Mouse (Mus musculus) heart, embryonic 11.5 days (tissue): ENCODE results near the gene 1700029P11Rik. TPM values are rescaled to one million over a fixed set of nuclear protein-coding genes. Genes with fewer than 3 reads are reported as not detected.
A peak's percentile ranks its signal among the peaks of the same experiment; 100 is the strongest.

ENCODE experiments used
- ATAC-seq: fragments of 200-750 bp; cut with Nextera tagmentation; replicated peaks from 2 replicates; pipeline ENCODE4 v1.8.0; 2017; ENCODE audit warnings: moderate library complexity; ENCODE audit not compliant: insufficient number of reproducible peaks, low FRiP score, low TSS enrichment
- H3K27ac ChIP-seq: fragments of 300-500 bp; sonication (generic); 2 replicates; pipeline ENCODE4 v1.5.1; 2014; ENCODE audit warnings: mild to moderate bottlenecking, low read depth, low read length
- H3K27me3 ChIP-seq: fragments of 300-500 bp; sonication (generic); 2 replicates; pipeline ENCODE4 v1.6.1; 2014; ENCODE audit warnings: mild to moderate bottlenecking, low read length, mixed read lengths; ENCODE audit not compliant: control insufficient read depth, insufficient read depth
- H3K36me3 ChIP-seq: fragments of 300-500 bp; sonication (generic); 2 replicates; pipeline ENCODE4 v1.6.1; 2014; ENCODE audit warnings: mild to moderate bottlenecking, low read length, moderate library complexity, mixed read lengths; ENCODE audit not compliant: control insufficient read depth, insufficient read depth
- H3K4me1 ChIP-seq: fragments of 300-500 bp; sonication (generic); 2 replicates; pipeline ENCODE4 v1.6.1; 2014; ENCODE audit warnings: low read length; ENCODE audit not compliant: control insufficient read depth, insufficient read depth
- H3K4me2 ChIP-seq: fragments of 300-500 bp; sonication (generic); 2 replicates; pipeline ENCODE4 v1.6.1; 2014; ENCODE audit warnings: mild to moderate bottlenecking, moderate library complexity
- H3K4me3 ChIP-seq: fragments of 300-500 bp; sonication (generic); 2 replicates; pipeline ENCODE4 v1.5.1; 2014; ENCODE audit warnings: low read depth, low read length
- H3K9ac ChIP-seq: fragments of 300-500 bp; sonication (generic); 2 replicates; pipeline ENCODE4 v1.6.1; 2014; ENCODE audit warnings: mild to moderate bottlenecking, low read depth, low read length, moderate library complexity
- H3K9me3 ChIP-seq: fragments of 300-500 bp; sonication (generic); replicated peaks from 2 replicates; pipeline ENCODE4 v1.6.1; 2016; ENCODE audit warnings: low read length; ENCODE audit not compliant: control insufficient read depth
- WGBS: fragments of 180-500 bp; shearing (Covaris S2); extraction: QIAGEN DNeasy Blood & Tissue Kit; methylation state at CpG from one replicate; pipeline ENCODE4 v1.1.7; 2014; ENCODE audit not compliant: insufficient replicate concordance; 5-methylcytosine and 5-hydroxymethylcytosine counted together
- polyA plus RNA-seq: library from polyadenylated mRNA; unstranded; fragments of >200 nt; fragmentation: Nextera tagmentation; extraction: Ambion mirVana; gene quantifications from 2 replicates; pipeline ENCODE4 v1.2.1, GENCODE M21; 2014

Gene 1700029P11Rik
- polyA plus RNA-seq = not detected in 2 replicates

GRCm38 (mm10) chr15:81980321-81980720 lies at the start of gene 1700029P11Rik:
Gene 1700029P11Rik, plus strand, starts transcription at chr15:81980540.
- 88% methylated on average over 23 of the region's 23 CpGs for WGBS
- H3K4me3 ChIP-seq = no peak within 1 kb of the TSS
- no peaks in the 10 kb centered on the region for H3K4me1 ChIP-seq
- H3K27ac ChIP-seq = no peak within 1 kb of the TSS
- no peak within 1 kb of the TSS for H3K4me2 ChIP-seq
- no peak for ATAC-seq
- H3K27me3 ChIP-seq = no peaks in the 10 kb centered on the region
- no peak within 1 kb of the TSS for H3K9ac ChIP-seq
- no peaks in the 10 kb centered on the region for H3K9me3 ChIP-seq
- no peaks in the 10 kb centered on the region for H3K36me3 ChIP-seq

DNA sequence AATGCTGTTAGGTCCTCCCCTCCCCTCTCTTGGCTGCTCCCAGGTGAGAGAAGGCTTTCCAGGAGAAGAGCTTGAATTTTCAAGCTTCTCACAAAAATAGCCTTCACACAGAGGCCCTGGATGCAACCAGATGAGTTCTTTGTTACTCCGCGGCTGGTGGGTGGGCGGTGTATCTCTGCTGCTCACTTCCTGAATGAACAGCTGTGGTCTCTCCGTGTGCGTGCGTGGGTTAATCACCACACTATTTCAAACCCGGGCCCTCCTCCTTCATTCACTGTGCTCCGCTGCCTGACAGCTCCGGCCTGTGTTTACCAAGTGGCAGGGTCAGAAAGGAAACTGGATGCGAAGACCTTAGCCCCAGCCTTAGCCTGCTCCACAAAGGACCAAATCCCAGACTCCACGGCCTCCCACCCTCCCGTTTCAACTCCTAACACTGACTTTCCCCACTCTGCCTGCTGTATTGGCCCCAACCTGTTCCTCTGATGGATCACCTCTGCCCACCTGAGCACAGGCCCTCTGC lies 47.3 kb upstream of the 1700029P11Rik start:
- WGBS = 43% methylated on average over 12 of the region's 12 CpGs
- no peaks in the 10 kb centered on the region for H3K9me3 ChIP-seq
- no peak overlapping the region for H3K9ac ChIP-seq
- no peak overlapping the region for H3K27ac ChIP-seq
- peaks cover 3% of the 10 kb centered on the region for H3K27me3 ChIP-seq
- peaks cover 12% of the 10 kb centered on the region; the same call in 1 of the 2 replicates for H3K4me1 ChIP-seq
- ATAC-seq = no peak
- no peak overlapping the region for H3K4me2 ChIP-seq
- H3K4me3 ChIP-seq = no peak overlapping the region
- no peaks in the 10 kb centered on the region for H3K36me3 ChIP-seq

DNA sequence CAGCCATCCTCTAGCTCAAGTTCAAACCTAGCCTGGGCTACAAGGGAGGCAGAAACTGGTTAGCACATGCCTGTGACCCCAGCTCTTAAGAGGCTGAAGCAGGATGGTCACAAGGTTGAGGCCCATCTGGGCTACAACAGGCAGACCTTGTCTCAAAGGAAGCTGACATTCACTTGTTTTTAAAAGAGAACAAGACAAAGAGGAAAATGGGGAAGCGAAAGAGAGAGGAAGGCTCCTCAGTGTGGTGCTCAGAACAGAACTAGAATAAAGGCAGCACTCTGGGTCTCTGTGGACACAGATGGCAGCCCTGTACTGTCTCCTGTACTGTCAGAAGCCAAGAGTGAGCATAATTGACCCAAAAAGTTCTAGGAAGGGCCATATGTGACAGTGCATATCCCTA lies 46.4 kb upstream of the 1700029P11Rik start:
- H3K9me3 ChIP-seq = no peaks in the 10 kb centered on the region
- H3K4me3 ChIP-seq = no peak overlapping the region
- H3K27ac ChIP-seq = no peak overlapping the region
- whole genome bisulfite sequencing = 81% methylated on average over 1 of the region's 1 CpGs
- no peaks in the 10 kb centered on the region for H3K36me3 ChIP-seq
- no peak for ATAC-seq
- H3K4me1 ChIP-seq = peaks cover 12% of the 10 kb centered on the region; the same call in 1 of the 2 replicates
- H3K4me2 ChIP-seq = no peak overlapping the region
- peaks cover 3% of the 10 kb centered on the region for H3K27me3 ChIP-seq
- H3K9ac ChIP-seq = no peak overlapping the region

- ATAC-seq = no peak
- Histone ChIP-seq H3K4me1 (peaks cover 12% of the 10 kb centered on the region; the same call in 1 of the 2 replicates), H3K4me3 (peak overlapping the region; percentile 46), H3K9me3 (no peaks in the 10 kb centered on the region), H3K4me2 (peak overlapping the region; percentile 67), H3K9ac (no peak overlapping the region), H3K27me3 (peaks cover 3% of the 10 kb centered on the region), H3K36me3 (no peaks in the 10 kb centered on the region), H3K27ac (peak overlapping the region; percentile 57; the same call in 1 of the 2 replicates)
- 54% methylated on average over 7 of the region's 7 CpGs for WGBS
Measured at GRCm38 (mm10) chr15:81935869-81936637, 44.3 kb upstream of the 1700029P11Rik start.

GRCm38 (mm10) chr15:81936679-81937078 lies 43.7 kb upstream of the 1700029P11Rik start, which contains the start of gene Csdc2:
Gene Csdc2, plus strand, starts transcription at chr15:81936759.
- Histone ChIP-seq H3K36me3 (no peaks in the 10 kb centered on the region), H3K27ac (peak within 1 kb of the TSS; percentile 57), H3K4me3 (peak within 1 kb of the TSS; percentile 46), H3K27me3 (peaks cover 3% of the 10 kb centered on the region), H3K9me3 (no peaks in the 10 kb centered on the region), H3K9ac (peak within 1 kb of the TSS; percentile 61), H3K4me1 (peaks cover 12% of the 10 kb centered on the region; the same call in 1 of the 2 replicates), H3K4me2 (peak within 1 kb of the TSS; percentile 67)
- WGBS = 2% methylated on average over 12 of the region's 12 CpGs
- ATAC-seq = no peak; the same call in 1 of the 2 replicates

DNA sequence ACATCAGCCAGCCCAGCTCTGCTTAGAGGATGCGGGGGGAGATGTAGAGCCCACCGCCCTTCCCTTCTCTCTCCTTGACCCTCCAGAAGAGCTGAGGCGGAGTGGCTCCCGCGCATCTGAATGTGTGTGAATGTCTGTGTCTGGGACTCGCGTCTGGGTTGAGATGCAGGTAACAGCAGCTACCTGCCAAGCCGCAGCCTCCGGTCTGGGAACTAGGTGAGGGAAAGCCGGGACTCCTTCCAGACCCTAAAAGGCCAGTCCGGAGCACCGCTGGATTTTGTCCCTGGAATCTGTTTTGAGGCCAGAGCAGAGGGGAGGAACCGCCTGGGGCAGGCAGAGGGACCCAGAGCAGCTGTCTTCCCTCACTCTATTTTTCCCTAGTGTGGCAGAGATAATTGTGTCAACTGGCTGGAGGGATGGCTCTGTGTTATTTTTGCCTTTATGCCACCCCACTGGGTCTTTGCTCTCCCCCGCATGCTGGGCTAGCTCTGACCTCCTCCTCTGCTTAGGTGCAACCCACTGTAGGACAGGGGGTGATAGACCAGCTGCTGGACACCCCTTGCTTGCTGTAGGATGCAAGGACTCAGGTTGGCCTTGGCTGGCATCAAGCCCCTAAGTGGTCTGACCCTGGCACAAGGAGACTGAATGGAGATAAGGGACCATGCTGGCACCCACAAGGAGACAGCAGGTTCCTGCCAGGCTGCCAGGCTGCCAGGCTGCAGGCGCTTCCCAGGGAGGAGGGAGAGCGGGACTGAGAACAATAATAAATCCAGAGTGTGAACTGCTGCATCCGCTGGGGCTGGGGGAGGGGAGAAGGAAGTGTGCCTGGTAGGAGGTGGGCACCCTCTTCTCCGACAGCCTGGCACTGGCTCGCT lies 43.0 kb upstream of the 1700029P11Rik start:
- Histone ChIP-seq H3K4me3 (peak overlapping the region; percentile 46), H3K27me3 (peaks cover 3% of the 10 kb centered on the region), H3K9ac (peak overlapping the region; percentile 61), H3K4me2 (peak overlapping the region; percentile 67), H3K9me3 (no peaks in the 10 kb centered on the region), H3K36me3 (no peaks in the 10 kb centered on the region), H3K27ac (peak overlapping the region; percentile 4; the same call in 1 of the 2 replicates), H3K4me1 (peaks cover 14% of the 10 kb centered on the region)
- 10% methylated on average over 19 of the region's 19 CpGs for WGBS
- ATAC-seq = no peak

DNA sequence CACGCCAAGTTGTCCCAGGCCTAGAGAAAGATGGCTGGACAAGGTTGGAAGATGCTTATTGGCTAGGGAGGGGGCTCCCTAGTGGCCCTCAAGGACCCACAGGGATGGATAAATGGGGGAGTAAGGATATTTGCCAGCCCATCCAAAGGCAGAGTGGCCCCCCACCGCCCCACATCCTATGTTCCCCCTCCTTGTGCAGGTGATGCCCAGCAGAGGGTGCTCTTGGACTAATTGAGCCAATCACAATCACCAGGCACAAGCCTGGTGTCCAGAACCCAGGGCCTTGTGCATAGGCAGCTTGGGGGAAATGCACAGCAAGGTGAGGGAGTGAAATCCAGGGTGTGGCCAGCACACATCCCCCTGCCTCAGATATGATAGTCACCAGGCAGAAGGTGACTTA lies 42.1 kb upstream of the 1700029P11Rik start:
- H3K27ac ChIP-seq = no peak overlapping the region
- no peak for ATAC-seq
- H3K9ac ChIP-seq = no peak overlapping the region
- WGBS = 26% methylated on average over 2 of the region's 2 CpGs
- H3K4me2 ChIP-seq = no peak overlapping the region
- H3K9me3 ChIP-seq = no peaks in the 10 kb centered on the region
- no peaks in the 10 kb centered on the region for H3K36me3 ChIP-seq
- H3K4me1 ChIP-seq = peaks cover 15% of the 10 kb centered on the region
- peaks cover 3% of the 10 kb centered on the region for H3K27me3 ChIP-seq
- no peak overlapping the region for H3K4me3 ChIP-seq

DNA sequence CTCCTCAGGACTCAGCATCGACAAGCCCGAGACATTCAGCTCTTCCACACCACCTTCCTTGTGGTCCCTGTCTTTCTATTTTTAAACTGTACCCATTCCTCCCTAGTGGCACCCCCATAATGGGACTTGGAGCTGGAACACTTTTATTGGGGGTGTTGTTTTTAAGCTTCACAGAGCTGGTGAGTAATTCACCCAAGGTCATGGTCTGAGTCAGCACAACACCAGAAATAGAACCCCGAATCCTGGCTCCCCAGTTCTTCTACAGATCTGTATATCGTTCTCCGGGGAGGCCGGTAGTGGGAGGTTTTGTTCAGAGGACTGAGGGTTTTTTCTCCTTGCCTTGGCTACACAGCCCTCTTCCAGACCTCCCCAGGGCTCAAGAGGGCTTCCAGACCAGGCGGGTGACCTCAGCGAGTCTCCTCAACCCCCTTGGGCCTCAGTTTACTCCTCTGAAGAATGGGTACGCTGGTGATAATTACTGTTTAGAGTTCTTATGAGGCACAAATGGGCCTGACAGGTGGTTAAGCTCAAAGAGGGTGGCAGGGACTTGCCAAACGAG lies 41.1 kb upstream of the 1700029P11Rik start:
- Histone ChIP-seq H3K27me3 (peaks cover 3% of the 10 kb centered on the region), H3K27ac (no peak overlapping the region), H3K9me3 (no peaks in the 10 kb centered on the region), H3K4me1 (peaks cover 15% of the 10 kb centered on the region), H3K9ac (no peak overlapping the region), H3K4me2 (no peak overlapping the region), H3K4me3 (no peak overlapping the region), H3K36me3 (no peaks in the 10 kb centered on the region)
- WGBS = 89% methylated on average over 10 of the region's 10 CpGs
- no peak for ATAC-seq
